Mouse (Mus musculus) layer of hippocampus, postnatal 25 days (tissue): ENCODE measurements around the gene Fam81a. TPM values are rescaled to one million over a fixed set of nuclear protein-coding genes. Genes with fewer than 3 reads are reported as not detected.

ENCODE experiments used
- DNase-seq, 2 experiments: peaks; one replicate each; pipeline ENCODE4 v3.0.0; 2022; ENCODE audit warnings: mixed read lengths in 2 of 2, low spot score in 1 of 2; ENCODE audit errors: extremely low spot score in 1 of 2
- total RNA-seq, 2 experiments: library from RNA; stranded (reverse); gene quantifications; 2 replicates each; pipeline ENCODE4 v1.2.3; 2021

Fam81a gene
- total RNA-seq, 2 experiments from 2014 or later, result 99.7 to 101 TPM

- DNase-seq, result no peak
These were observed 74.9 kb downstream of the Fam81a start for GRCm38 (mm10) chr9:70067497-70067896.

DNA sequence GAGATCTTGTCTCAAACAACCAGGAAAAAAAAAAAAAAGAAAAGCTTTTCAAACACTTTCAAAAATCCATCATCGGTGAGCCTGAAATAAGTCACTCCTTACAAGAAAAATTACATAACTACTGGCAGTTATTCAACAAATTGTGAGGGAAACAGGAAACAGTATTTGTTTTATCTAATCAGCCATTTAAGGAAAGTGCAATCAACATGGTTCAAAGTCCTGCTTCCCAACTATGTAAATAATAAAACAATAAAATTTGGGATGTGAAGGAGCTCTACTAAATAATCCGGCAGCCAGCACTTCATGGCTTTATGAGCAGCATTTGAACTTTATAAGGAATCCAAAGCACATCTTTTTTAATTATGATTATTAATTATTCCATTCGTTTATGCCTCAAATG is 80.3 kb downstream of the Fam81a start:
- no peak for DNase-seq

GRCm38 (mm10) chr9:70053411-70053810 is 88.9 kb downstream of the Fam81a start:
- no peak for DNase-seq

- DNase-seq, result no peak
These were observed 89.6 kb downstream of the Fam81a start for GRCm38 (mm10) chr9:70052730-70053129.

GRCm38 (mm10) chr9:70049839-70050238 is 92.5 kb downstream of the Fam81a start:
- no peak for DNase-seq

DNA sequence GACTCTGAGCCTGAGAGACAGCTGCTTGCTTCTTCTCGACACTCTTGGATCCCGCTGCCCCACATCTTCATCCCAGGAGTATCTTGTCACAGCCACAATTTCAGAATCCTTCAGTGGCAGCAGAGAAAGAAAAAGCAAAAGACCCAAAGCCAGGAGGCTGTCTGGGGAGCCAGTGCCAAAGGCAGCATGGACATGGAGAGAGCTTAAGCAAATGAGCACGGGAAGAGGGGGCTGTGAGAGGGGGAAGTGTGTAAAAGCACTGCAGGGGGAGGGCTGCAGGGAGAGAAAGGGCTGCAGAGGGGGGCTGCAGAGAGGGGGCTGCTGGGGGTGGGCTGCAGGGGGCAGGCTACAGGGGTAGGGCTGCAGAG is 93.0 kb downstream of the Fam81a start:
- DNase-seq, result no peak

DNA sequence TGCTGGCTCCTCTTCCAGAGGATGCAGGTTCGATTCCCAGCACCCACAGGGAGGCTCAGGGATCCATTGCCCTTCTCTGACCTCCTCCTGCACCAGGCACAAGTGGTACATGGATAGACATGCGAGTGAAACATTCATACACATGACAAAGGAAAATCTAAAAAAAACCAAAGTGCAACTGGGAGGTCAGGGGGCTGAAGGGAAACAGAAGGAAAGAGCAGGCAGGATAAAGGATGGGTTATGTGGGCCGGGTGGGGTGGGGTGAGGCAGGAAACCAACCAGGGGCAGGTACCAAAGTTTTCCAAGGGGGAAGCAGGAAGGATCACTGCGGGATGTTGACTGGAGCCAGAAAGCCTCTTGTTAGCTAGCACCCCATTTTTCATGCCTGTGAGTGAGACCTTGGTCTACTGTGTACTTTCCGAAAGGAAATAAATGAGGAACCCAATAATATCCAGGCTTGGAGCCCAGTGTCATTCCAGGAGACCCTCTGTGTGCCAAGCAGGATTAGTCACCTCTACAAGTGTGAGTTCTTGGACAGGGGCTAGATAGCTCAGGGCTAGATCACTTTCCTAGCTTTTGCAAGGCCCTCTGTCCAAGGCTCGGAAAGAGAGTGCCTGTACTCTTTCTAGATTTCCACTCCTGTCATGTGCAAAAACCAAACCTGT is 93.5 kb downstream of the Fam81a start:
- DNase-seq, result no peak

- no peak for DNase-seq
These were observed 94.1 kb downstream of the Fam81a start for GRCm38 (mm10) chr9:70048280-70048679.

DNA sequence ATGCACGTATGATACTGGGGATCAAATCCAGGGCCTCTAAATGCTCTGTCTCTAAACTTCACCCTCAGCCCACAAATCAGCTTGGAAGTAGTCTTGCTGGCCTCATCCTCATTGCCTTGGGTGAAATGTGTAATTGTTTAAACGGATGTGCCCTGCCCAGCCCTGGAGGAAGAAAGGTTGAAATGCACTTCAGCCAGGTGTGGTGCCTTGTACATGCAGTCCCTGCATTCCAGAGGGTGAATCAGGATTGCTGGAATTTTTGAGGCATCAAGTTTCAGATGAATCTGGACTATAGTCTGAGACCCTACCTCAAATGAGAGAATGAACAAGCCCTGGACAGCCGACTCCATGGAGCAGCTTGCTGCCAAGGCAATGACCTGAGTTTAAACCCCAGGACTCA is 94.5 kb downstream of the Fam81a start:
- no peak for DNase-seq

GRCm38 (mm10) chr9:70046255-70046654 is 96.1 kb downstream of the Fam81a start:
- DNase-seq, result no peak

- DNase-seq, result no peak
These were observed 97.5 kb downstream of the Fam81a start for GRCm38 (mm10) chr9:70044865-70045264.

DNA sequence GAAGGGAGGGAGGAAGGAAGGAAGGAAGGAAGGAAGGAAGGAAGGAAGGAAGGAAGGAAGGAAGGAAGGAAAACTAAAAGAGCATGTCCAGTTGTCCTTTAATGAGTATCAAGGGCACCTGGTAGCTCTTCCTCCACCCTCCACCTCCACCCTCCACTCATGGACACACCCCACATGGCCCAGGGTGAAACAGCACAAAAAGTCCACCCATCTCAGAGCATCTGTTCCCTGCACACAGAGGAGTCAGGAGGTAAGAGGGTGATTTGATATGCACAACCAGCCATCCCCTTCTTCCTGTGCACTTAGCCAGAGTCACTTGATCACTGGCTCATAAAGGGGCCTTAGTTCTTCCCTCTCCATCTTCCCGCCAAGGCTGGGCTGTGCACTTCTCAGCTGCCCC is 99.4 kb downstream of the Fam81a start:
- DNase-seq, result no peak

- DNase-seq, result no peak
These were observed 100.2 kb downstream of the Fam81a start for GRCm38 (mm10) chr9:70042137-70042536.

DNA sequence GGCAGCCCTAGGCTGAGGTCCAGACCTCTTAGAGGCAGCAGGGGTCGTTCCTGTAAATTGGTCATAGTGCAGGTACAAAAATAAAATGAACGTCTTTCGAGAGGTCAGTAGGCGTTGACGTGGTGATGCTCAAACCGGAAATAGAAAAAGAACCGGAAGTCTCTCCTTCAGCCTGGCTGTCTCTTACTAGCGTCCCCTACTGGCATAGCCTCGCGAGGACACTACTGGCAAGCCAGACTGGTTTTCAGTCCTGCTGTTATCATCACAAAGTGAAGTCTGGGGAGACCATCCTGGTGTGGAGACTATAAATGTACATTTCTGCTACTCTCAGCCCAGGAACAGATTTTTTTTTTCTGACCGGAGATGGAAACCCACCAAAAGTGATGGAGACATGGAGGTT is 101.8 kb downstream of the Fam81a start:
- DNase-seq, result no peak

DNA sequence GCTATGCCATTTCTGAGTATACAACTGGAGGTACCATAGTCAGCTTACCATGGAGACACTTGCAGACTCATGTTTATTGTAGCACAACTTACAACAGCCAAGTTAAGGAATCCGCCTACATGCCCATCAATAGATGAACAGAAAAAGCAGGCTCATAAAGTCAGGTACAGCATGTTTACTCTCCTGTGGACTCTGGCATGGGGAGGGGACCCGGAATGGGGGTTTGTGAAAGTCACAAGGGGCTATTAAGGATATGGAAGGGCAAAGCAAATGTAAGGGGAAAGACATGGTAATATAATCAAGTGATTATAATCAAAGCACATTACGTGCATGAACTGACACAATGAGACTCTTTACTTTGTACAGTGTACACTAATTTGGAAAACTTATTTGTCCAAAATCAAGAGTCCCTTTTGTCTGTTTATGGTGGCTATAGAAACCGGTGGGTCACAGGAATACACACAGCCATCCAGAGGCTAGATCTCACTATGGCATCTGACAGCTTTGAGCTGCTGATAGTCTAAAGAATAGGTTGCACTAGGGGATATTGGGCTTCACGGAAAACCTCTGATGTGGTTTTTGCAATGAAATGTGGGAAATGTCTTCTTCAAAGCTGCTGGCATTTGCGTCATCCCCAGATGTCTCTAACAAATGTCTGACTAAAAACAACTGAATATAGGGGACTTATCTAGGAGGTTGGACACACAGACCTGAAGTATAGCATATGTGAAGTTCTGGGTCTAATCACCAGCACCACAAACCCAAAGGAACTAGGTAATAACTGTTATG is 102.6 kb downstream of the Fam81a start:
- no peak for DNase-seq

Other genes starting within 250 kb of the Fam81a start
- gene Bnip2, start 153.1 kb downstream of the Fam81a start, total RNA-seq, result 10 to 100 TPM; 36.5 to 37.0 TPM
- gene Gtf2a2, start 130.0 kb downstream of the Fam81a start, total RNA-seq, result 10 to 100 TPM; 48.4 to 69.2 TPM
- not detected for gene Gcnt3, start 104.5 kb downstream of the Fam81a start, total RNA-seq
- 1 to 10 TPM; 8.9 TPM for gene Myo1e, start 64.8 kb upstream of the Fam81a start, total RNA-seq